Mouse (Mus musculus): ENCODE measurements around the gene Sort1. TPM values are rescaled to one million over a fixed set of nuclear protein-coding genes. Genes with fewer than 3 reads are reported as not detected.

The Sort1 gene
- total and polyA plus RNA-seq, 2 experiments from 2014 or later: 7.4 to 33.5 TPM

- H3K4me2 ChIP-seq (ENCODE audit: low read depth, low read length): no peak overlapping the region
- H3K4me3 ChIP-seq (ENCODE audit: low read depth, low read length): no peak overlapping the region
- no peaks in the 10 kb centered on the region for H3K27me3 ChIP-seq (ENCODE audit: control insufficient read depth, insufficient read depth, low read length)
- no peaks in the 10 kb centered on the region for H3K9me3 ChIP-seq (replicated peaks; ENCODE audit: control insufficient read depth, low read length)
- no peak overlapping the region for H3K27ac ChIP-seq (ENCODE audit: low read depth)
- ATAC-seq (ENCODE audit: insufficient read depth, low read depth) (no peak), DNase-seq (ENCODE audit: low spot score) (no peak)
- H3K9ac ChIP-seq (replicated peaks; ENCODE audit: low read depth, low read length): no peak overlapping the region
- peaks cover 12% of the 10 kb centered on the region for H3K4me1 ChIP-seq (ENCODE audit: control insufficient read depth, insufficient read depth)
- WGBS: 83% methylated on average over 4 of the region's 4 CpGs
- TF ChIP-seq CTCF (IDR thresholded peaks at IDR 0.05; ENCODE audit: low read depth) (no peak), EP300 (IDR thresholded peaks at IDR 0.05; ENCODE audit: low read depth) (no peak)
- peaks cover 8% of the 10 kb centered on the region for H3K36me3 ChIP-seq (replicated peaks; ENCODE audit: control insufficient read depth, insufficient read depth, low read length)
These were observed 20.9 kb downstream of the Sort1 start for GRCm38 (mm10) chr3:108304747-108305146.

DNA sequence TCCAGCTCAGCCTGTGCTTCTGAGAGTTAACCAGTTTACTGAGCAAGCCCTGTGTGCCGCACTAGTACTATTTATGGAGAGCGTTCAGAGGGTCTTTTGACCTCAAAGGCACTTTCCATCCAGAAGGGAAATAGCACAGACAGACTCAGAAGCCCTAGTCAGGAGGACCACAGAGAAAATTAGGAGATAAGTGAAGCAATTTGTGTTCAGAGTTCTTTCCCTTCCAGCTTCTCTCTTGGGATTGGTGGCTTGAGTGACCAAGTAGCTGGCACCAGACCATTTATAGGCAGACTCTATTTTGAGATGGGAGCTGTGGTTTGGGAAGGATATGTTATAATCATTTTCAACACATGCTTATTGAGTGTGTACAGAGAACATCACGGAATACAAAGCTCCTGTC is 22.5 kb downstream of the Sort1 start:
- WGBS: 20% methylated on average over 3 of the region's 3 CpGs
- DNase-seq (ENCODE audit: low spot score): peak; percentile 67
- TF ChIP-seq CTCF (IDR thresholded peaks at IDR 0.05; ENCODE audit: low read depth): no peak
- TF ChIP-seq EP300 (IDR thresholded peaks at IDR 0.05; ENCODE audit: low read depth): no peak
- no peaks in the 10 kb centered on the region for H3K9me3 ChIP-seq (replicated peaks; ENCODE audit: control insufficient read depth, low read length)
- peaks cover 12% of the 10 kb centered on the region for H3K36me3 ChIP-seq (replicated peaks; ENCODE audit: control insufficient read depth, insufficient read depth, low read length)
- H3K4me1 ChIP-seq (ENCODE audit: control insufficient read depth, insufficient read depth): peaks cover 26% of the 10 kb centered on the region
- H3K4me3 ChIP-seq (ENCODE audit: low read depth, low read length): peak overlapping the region; percentile 18
- peak; percentile 30; the same call in 1 of the 2 replicates for ATAC-seq (ENCODE audit: insufficient read depth, low read depth)
- H3K4me2 ChIP-seq (ENCODE audit: low read depth, low read length): peak overlapping the region; percentile 55
- peak overlapping the region; percentile 12; the same call in 1 of the 2 replicates for H3K9ac ChIP-seq (replicated peaks; ENCODE audit: low read depth, low read length)
- no peaks in the 10 kb centered on the region for H3K27me3 ChIP-seq (ENCODE audit: control insufficient read depth, insufficient read depth, low read length)
- peak overlapping the region; percentile 85 for H3K27ac ChIP-seq (ENCODE audit: low read depth)

DNA sequence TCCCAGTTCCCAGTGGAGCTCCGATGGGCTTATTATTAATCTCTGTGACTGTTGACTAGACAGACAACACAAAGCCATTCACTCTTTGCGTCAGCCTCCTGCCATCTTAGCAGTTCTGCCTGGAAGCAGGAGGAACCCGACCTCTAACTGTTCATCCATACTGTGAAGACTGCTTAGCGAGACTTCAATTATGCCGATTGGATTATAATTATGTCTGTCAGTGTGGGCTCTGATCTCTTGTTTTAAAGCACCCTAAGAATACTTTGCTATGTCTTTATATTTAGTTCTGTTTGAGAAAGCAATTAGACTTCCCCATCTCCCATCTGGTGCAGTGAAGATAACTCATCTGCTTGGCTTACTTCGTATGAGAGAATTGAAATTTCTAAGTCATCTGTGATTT is 23.6 kb downstream of the Sort1 start:
- peaks cover 34% of the 10 kb centered on the region for H3K4me1 ChIP-seq (ENCODE audit: control insufficient read depth, insufficient read depth)
- H3K9ac ChIP-seq (replicated peaks; ENCODE audit: low read depth, low read length): no peak overlapping the region
- WGBS: 86% methylated on average over 6 of the region's 6 CpGs
- peaks cover 12% of the 10 kb centered on the region; the same call in 1 of the 2 replicates for H3K36me3 ChIP-seq (replicated peaks; ENCODE audit: control insufficient read depth, insufficient read depth, low read length)
- DNase-seq (ENCODE audit: low spot score): no peak
- H3K9me3 ChIP-seq (replicated peaks; ENCODE audit: control insufficient read depth, low read length): no peaks in the 10 kb centered on the region
- H3K4me3 ChIP-seq (ENCODE audit: low read depth, low read length): no peak overlapping the region
- TF ChIP-seq CTCF (IDR thresholded peaks at IDR 0.05; ENCODE audit: low read depth) (no peak), EP300 (IDR thresholded peaks at IDR 0.05; ENCODE audit: low read depth) (no peak)
- ATAC-seq (ENCODE audit: insufficient read depth, low read depth): no peak
- no peak overlapping the region for H3K4me2 ChIP-seq (ENCODE audit: low read depth, low read length)
- no peaks in the 10 kb centered on the region for H3K27me3 ChIP-seq (ENCODE audit: control insufficient read depth, insufficient read depth, low read length)
- H3K27ac ChIP-seq (ENCODE audit: low read depth): no peak overlapping the region

DNA sequence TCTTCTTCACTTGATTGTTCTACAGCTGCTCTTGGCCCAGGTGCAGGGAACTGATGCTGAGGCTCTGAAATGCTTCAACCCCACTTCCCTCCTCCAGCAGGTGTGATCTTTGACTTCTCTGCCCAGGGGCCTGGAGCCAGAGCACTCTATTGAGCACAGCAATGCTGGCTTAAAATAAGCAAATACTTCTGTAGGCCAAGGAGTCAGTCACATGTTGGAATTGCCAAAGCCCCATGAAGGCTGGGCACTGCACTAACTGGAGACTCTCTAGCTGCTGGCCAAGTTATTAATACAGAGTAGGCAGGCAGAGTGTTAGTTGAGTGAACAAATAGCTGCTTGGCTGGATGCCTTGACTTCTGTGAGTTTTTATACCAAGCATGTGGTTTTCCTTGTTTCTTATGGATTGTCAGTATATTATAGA is 27.0 kb downstream of the Sort1 start:
- Histone ChIP-seq H3K4me1 (ENCODE audit: control insufficient read depth, insufficient read depth) (peaks cover 45% of the 10 kb centered on the region), H3K36me3 (replicated peaks; ENCODE audit: control insufficient read depth, insufficient read depth, low read length) (0 out of 2 replicates have a peak, but pooled peaks cover 12% of the 10 kb centered on the region), H3K4me3 (ENCODE audit: low read depth, low read length) (no peak overlapping the region), H3K9ac (replicated peaks; ENCODE audit: low read depth, low read length) (no peak overlapping the region), H3K27ac (ENCODE audit: low read depth) (peak overlapping the region; percentile 68), H3K27me3 (ENCODE audit: control insufficient read depth, insufficient read depth, low read length) (no peaks in the 10 kb centered on the region), H3K9me3 (replicated peaks; ENCODE audit: control insufficient read depth, low read length) (no peaks in the 10 kb centered on the region), H3K4me2 (ENCODE audit: low read depth, low read length) (no peak overlapping the region)
- no peak for TF ChIP-seq EP300 (IDR thresholded peaks at IDR 0.05; ENCODE audit: low read depth)
- TF ChIP-seq CTCF (IDR thresholded peaks at IDR 0.05; ENCODE audit: low read depth): no peak
- DNase-seq (ENCODE audit: low spot score) (no peak), ATAC-seq (ENCODE audit: insufficient read depth, low read depth) (0 out of 2 replicates have a peak, but pooled peaks have one; percentile 19)

DNA sequence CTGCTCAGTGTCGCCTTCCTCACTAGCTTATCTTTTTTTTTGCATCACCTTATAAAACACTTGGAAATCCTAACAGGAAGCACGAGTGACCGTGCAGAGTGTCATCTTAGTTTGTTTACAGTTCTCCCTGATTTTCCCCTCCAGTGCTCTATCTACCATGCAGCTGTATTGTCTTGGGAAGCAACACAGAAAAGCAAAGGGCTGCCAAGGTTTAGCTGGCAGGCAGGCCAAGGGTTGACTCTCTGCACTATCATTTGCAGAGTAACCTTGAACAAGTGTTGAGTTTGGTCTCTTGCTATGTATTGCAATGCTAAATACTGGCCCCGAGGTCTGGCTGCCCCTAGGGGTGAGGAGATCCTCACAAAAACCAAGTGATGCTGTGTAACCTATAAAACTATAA is 27.8 kb downstream of the Sort1 start:
- peaks cover 38% of the 10 kb centered on the region for H3K4me1 ChIP-seq (ENCODE audit: control insufficient read depth, insufficient read depth)
- no peak overlapping the region for H3K27ac ChIP-seq (ENCODE audit: low read depth)
- TF ChIP-seq CTCF (IDR thresholded peaks at IDR 0.05; ENCODE audit: low read depth) (no peak), EP300 (IDR thresholded peaks at IDR 0.05; ENCODE audit: low read depth) (no peak)
- WGBS: 50% methylated on average over 4 of the region's 4 CpGs
- no peak overlapping the region for H3K9ac ChIP-seq (replicated peaks; ENCODE audit: low read depth, low read length)
- H3K27me3 ChIP-seq (ENCODE audit: control insufficient read depth, insufficient read depth, low read length): no peaks in the 10 kb centered on the region
- 0 out of 2 replicates have a peak, but pooled peaks cover 12% of the 10 kb centered on the region for H3K36me3 ChIP-seq (replicated peaks; ENCODE audit: control insufficient read depth, insufficient read depth, low read length)
- no peak overlapping the region for H3K4me2 ChIP-seq (ENCODE audit: low read depth, low read length)
- DNase-seq (ENCODE audit: low spot score) (peak; percentile 36), ATAC-seq (ENCODE audit: insufficient read depth, low read depth) (peak; percentile 54)
- H3K9me3 ChIP-seq (replicated peaks; ENCODE audit: control insufficient read depth, low read length): no peaks in the 10 kb centered on the region
- no peak overlapping the region for H3K4me3 ChIP-seq (ENCODE audit: low read depth, low read length)

GRCm38 (mm10) chr3:108312414-108312813 is 28.5 kb downstream of the Sort1 start:
- H3K27me3 ChIP-seq (ENCODE audit: control insufficient read depth, insufficient read depth, low read length): no peaks in the 10 kb centered on the region
- DNase-seq (ENCODE audit: low spot score): no peak
- peaks cover 38% of the 10 kb centered on the region for H3K4me1 ChIP-seq (ENCODE audit: control insufficient read depth, insufficient read depth)
- no peak overlapping the region for H3K4me3 ChIP-seq (ENCODE audit: low read depth, low read length)
- ATAC-seq (ENCODE audit: insufficient read depth, low read depth): no peak
- no peaks in the 10 kb centered on the region for H3K9me3 ChIP-seq (replicated peaks; ENCODE audit: control insufficient read depth, low read length)
- H3K4me2 ChIP-seq (ENCODE audit: low read depth, low read length): no peak overlapping the region
- H3K36me3 ChIP-seq (replicated peaks; ENCODE audit: control insufficient read depth, insufficient read depth, low read length): 0 out of 2 replicates have a peak, but pooled peaks cover 12% of the 10 kb centered on the region
- peak overlapping the region; percentile 36 for H3K27ac ChIP-seq (ENCODE audit: low read depth)
- H3K9ac ChIP-seq (replicated peaks; ENCODE audit: low read depth, low read length): no peak overlapping the region
- TF ChIP-seq EP300 (IDR thresholded peaks at IDR 0.05; ENCODE audit: low read depth) (no peak), CTCF (IDR thresholded peaks at IDR 0.05; ENCODE audit: low read depth) (no peak)

Data from heart, postnatal 0 days (tissue).